Mouse (Mus musculus): ENCODE measurements at regions not wholly inside any gene's neighbourhood (a gene's known extent, or its start where the extent isn't known, plus 50 kb on each side); places are given as distances from the start of the nearest gene placed in this dataset.

DNA sequence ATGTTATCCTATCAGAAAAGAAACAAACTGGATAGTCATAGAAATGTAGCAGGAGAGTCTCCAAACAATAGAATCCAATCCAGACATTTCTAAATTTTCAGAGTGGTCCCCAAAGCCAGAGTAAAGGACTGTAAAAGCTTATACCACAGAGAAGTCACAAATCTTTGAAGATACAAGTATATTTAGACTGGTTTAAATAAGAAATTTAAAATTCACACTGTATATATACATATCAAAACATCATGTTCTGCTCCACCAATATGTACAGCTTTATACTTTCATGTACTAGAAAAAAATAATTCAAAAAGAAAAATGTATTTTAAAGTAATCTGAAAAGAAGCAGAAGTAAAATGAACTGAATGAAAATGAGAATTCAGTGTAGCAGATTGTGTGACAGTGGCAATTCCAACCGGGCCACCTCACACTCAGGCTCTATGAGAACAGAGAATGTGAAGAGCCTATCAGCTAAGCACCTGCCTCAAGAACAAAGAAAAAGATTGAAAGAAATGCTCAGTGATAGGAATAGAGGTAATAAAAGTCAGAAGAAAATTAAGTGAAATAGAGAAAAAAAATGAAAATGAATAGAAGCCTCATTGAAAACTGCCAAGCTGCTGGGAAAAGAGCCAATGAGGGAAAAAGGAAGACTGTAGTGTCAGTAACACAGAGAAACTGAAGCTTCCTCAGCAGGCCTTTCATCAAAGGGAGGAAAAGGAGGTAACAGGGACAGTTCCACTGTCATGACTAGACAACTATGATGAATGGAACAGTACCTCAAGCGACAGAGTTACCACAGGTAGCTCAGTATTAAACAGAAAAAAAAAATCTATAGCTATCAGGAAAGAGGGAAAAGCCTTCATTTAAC lies 209.5 kb downstream of the Cst10 start:
- TF ChIP-seq POLR2A (IDR thresholded peaks at IDR 0.05; ENCODE audit: borderline replicate concordance, extremely low read depth, insufficient read depth, insufficient read length, poor library complexity, severe bottlenecking): no peak
- no peak for TF ChIP-seq CTCF (IDR thresholded peaks at IDR 0.05; ENCODE audit: borderline replicate concordance, extremely low read depth, insufficient read depth, insufficient read length)
